Mouse (Mus musculus) embryonic stem cell, embryonic (primary cell): ENCODE results near the gene Gm28168.
"Not testable (repeated sequence)": the region's sequence is repeated elsewhere in the genome, so short reads cannot be mapped to it uniquely, and the experiment has no call there.

Source experiments
- CTCF ChIA-PET, 4 experiments: fragments of 300-600 bp in 2 of 4; fragments of 350-600 bp in 2 of 4; sonication (Branson Sonifier 250); formaldehyde crosslinking; loops; one replicate each; lab custom pipeline; 2022; ENCODE audit warnings: inconsistent platforms in 2 of 4; lab: Charles Lee
- POLR2A ChIA-PET, 4 experiments: fragments of 300-600 bp in 2 of 4; fragments of 350-600 bp in 2 of 4; sonication (Branson Sonifier 250); formaldehyde crosslinking; loops; one replicate each; lab custom pipeline; 2022; ENCODE audit warnings: antibody characterized with exemption in 4 of 4, inconsistent platforms in 1 of 4; lab: Charles Lee

The Gm28168 gene

GRCm38 (mm10) chr1:117927715-117928114 is at the start of gene Gm28168:
TSS of gene Gm28168 (plus strand) at chr1:117928015.
- POLR2A ChIA-PET, CTCF ChIA-PET: not testable (repeated sequence)

DNA sequence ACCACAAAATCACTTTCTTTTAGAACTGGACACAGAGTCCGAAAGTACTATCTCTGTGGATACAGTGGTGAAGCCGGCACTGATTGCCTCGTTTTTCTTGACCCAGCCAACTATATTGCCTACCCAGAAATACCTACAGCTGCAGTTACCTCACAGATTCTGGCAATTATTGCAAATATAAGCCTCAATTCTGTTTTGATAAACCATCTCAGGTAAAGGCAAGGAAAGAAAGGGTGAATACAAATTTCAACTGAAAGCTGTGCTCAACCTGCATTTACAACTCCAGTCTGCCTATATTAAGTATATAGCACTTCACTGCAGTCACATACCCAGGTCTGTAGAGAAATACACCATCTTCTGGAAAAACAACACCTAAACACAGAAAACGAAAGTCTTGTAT is 37.8 kb downstream of the Gm28168 start, which contains the start of gene Gm7145:
Gene Gm7145 (plus strand): TSS at position 301 of the 400 bp plus-strand sequence.
- CTCF ChIA-PET, result no interaction called here
- POLR2A ChIA-PET, result no interaction called here
